8 mouse cellular contexts compared by ENCODE assay signal in the genomic region with DNA sequence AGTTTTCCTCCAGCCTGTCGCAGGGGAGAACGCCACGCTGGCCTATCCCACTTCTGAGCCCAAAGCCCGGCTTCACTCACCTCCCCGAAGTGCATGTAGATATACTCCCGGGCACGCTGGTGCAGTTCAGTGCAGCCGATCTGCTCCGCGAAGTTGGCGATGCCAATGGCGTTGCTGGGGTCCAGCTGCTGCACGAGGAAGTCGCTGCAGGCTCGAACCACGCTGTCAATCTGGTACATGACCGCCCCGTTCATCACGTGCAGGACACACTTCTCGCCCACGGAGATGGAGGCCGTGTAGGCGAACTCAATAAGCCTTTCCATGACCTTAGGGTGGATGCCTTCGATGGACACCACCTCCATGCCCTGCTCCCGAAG. TPM values are rescaled to one million over a fixed set of nuclear protein-coding genes. Genes with fewer than 3 reads are reported as not detected.
DNase-seq lines count a peak whose midpoint lies in the region; ATAC-seq and TF ChIP-seq lines count a peak whose summit lies in the region.

No protein-coding gene starts in this region.

- TF ChIP-seq POLR2A in cerebellum, adult 2 months (IDR thresholded peaks at IDR 0.05; ENCODE audit: borderline replicate concordance, insufficient read depth, low read length): no peak
- no peak for TF ChIP-seq POLR2A in limb, embryonic 14.5 days (IDR thresholded peaks at IDR 0.05; ENCODE audit: borderline replicate concordance, extremely low read depth, insufficient read depth, insufficient read length)

- 36% methylated on average over 25 of the region's 25 CpGs for WGBS in cerebellum, adult 2 months
- WGBS in limb, embryonic 14.5 days: 83% methylated on average over 25 of the region's 25 CpGs
- 83% methylated on average over 25 of the region's 25 CpGs for WGBS in stomach, embryonic 14.5 days

- peak overlapping the region; percentile 98 for H3K27ac ChIP-seq in cerebellum, adult 2 months (ENCODE audit: insufficient read depth, low read length)
- peak overlapping the region; percentile 95 for H3K27ac ChIP-seq in limb, embryonic 14.5 days (replicated peaks; ENCODE audit: low read depth, low read length)
- H3K27ac ChIP-seq in stomach, embryonic 14.5 days (ENCODE audit: low read length): no peak overlapping the region

- TF ChIP-seq CTCF in cerebellum, adult 2 months (IDR thresholded peaks at IDR 0.05; ENCODE audit: borderline replicate concordance, insufficient read depth, low read depth, low read length): no peak

- peak overlapping the region; percentile 57 for H3K4me2 ChIP-seq in limb, embryonic 14.5 days (replicated peaks; ENCODE audit: low read depth, low read length, severe bottlenecking)
- peak overlapping the region; percentile 88 for H3K4me2 ChIP-seq in stomach, embryonic 14.5 days (replicated peaks; ENCODE audit: low read depth, low read length)

- no peak for DNase-seq in cerebellum, adult 2 months
- DNase-seq in cerebellum, adult 11 months: no peak
- no peak for DNase-seq in limb, embryonic 14.5 days (ENCODE audit: low spot score)
- DNase-seq in left cerebral cortex, adult 8-10 months (ENCODE audit: low spot score in 2 of 2): no peak
- no peak for DNase-seq in layer of hippocampus, adult 8-10 months (ENCODE audit: low spot score in 2 of 2)

- peaks cover 24% of the 10 kb centered on the region for H3K4me1 ChIP-seq in cerebellum, adult 2 months (ENCODE audit: control insufficient read depth, insufficient read depth, low read length)
- H3K4me1 ChIP-seq in megakaryocyte, embryonic 14.5 days: peaks cover 78% of the 10 kb centered on the region
- peaks cover 11% of the 10 kb centered on the region for H3K4me1 ChIP-seq in limb, embryonic 14.5 days (ENCODE audit: control insufficient read depth, insufficient read depth, low read length)
- H3K4me1 ChIP-seq in stomach, embryonic 14.5 days (ENCODE audit: control insufficient read depth, insufficient read depth, low read length): peaks cover 20% of the 10 kb centered on the region

- no peak for ATAC-seq in megakaryocyte, adult 5-6 weeks (ENCODE audit: poor library complexity, severe bottlenecking)
- no peak for ATAC-seq in limb, embryonic 14.5 days (ENCODE audit: low FRiP score, low read depth)
- ATAC-seq in stomach, embryonic 14.5 days (ENCODE audit: insufficient number of reproducible peaks, insufficient read depth, low FRiP score, low read depth): no peak

- no peaks in the 10 kb centered on the region for H3K9me3 ChIP-seq in megakaryocyte, embryonic 14.5 days
- no peaks in the 10 kb centered on the region for H3K9me3 ChIP-seq in limb, embryonic 14.5 days (ENCODE audit: control insufficient read depth, low read length)
- H3K9me3 ChIP-seq in stomach, embryonic 14.5 days (ENCODE audit: control insufficient read depth, low read depth, low read length): no peaks in the 10 kb centered on the region

- peaks cover 48% of the 10 kb centered on the region for H3K36me3 ChIP-seq in megakaryocyte, embryonic 14.5 days (replicated peaks; ENCODE audit: low read length)
- H3K36me3 ChIP-seq in limb, embryonic 14.5 days (ENCODE audit: control insufficient read depth, insufficient read depth, low read length): peaks cover 49% of the 10 kb centered on the region
- peaks cover 20% of the 10 kb centered on the region; the same call in 1 of the 2 replicates for H3K36me3 ChIP-seq in stomach, embryonic 14.5 days (ENCODE audit: control insufficient read depth, insufficient read depth, low read length)

- H3K27me3 ChIP-seq in cerebellum, adult 2 months (ENCODE audit: control insufficient read depth, insufficient read depth, low read length): no peaks in the 10 kb centered on the region
- peaks cover 3% of the 10 kb centered on the region for H3K27me3 ChIP-seq in megakaryocyte, embryonic 14.5 days (replicated peaks)
- 0 out of 2 replicates have a peak, but pooled peaks cover under 1% of the 10 kb centered on the region for H3K27me3 ChIP-seq in limb, embryonic 14.5 days (ENCODE audit: control insufficient read depth, insufficient read depth, low read length)
- no peaks in the 10 kb centered on the region for H3K27me3 ChIP-seq in stomach, embryonic 14.5 days (ENCODE audit: control insufficient read depth, insufficient read depth, low read length)

- H3K9ac ChIP-seq in limb, embryonic 14.5 days (ENCODE audit: low read depth, low read length, severe bottlenecking): peak overlapping the region; percentile 97
- H3K9ac ChIP-seq in stomach, embryonic 14.5 days (replicated peaks; ENCODE audit: low read depth, low read length): 0 out of 2 replicates have a peak overlapping the region, but pooled peaks have one; percentile 96

- peak overlapping the region; percentile 82 for H3K4me3 ChIP-seq in cerebellum, adult 2 months (replicated peaks; ENCODE audit: insufficient read depth, low read depth, low read length)
- H3K4me3 ChIP-seq in megakaryocyte, embryonic 14.5 days (replicated peaks): peak overlapping the region; percentile 98
- H3K4me3 ChIP-seq in limb, embryonic 14.5 days (replicated peaks; ENCODE audit: low read length): peak overlapping the region; percentile 90
- H3K4me3 ChIP-seq in stomach, embryonic 14.5 days (ENCODE audit: low read depth, low read length): peak overlapping the region; percentile 89; the same call in 1 of the 2 replicates

RNA-seq across cellular contexts. Expression of gene Keap1, which starts 2.2 kb away (rescaled TPM):
- polyA plus RNA-seq in cerebellum, adult 2 months (2012; rRNA removed): 60.5 and 63.1 TPM in 2 replicates
- 47.4 and 49.4 TPM in 2 replicates for polyA plus RNA-seq in megakaryocyte, embryonic 14.5 days (2012; ENCODE audit: insufficient read depth, low replicate concordance)
- 17.7 and 18.8 TPM in 2 replicates for total RNA-seq in megakaryocyte, adult 5-6 weeks (2015)
- total RNA-seq in megakaryocyte, adult 5-6 weeks (2017): 34.0 and 36.9 TPM in 2 replicates
- polyA plus RNA-seq in limb, embryonic 14.5 days (2012; rRNA removed): 52.8 and 73.8 TPM in 2 replicates
- polyA plus RNA-seq in limb, embryonic 14.5 days (2014; fragmentation: Nextera tagmentation; extraction: Ambion mirVana): 50.4 and 52.3 TPM in 2 replicates
- 34.5 and 40.3 TPM in 2 replicates for polyA plus RNA-seq in stomach, embryonic 14.5 days (2014; fragmentation: Nextera tagmentation; extraction: Ambion mirVana)
- total RNA-seq in left cerebral cortex, adult 8-10 months (2022): 10 to 100 TPM; 57.8 to 68.8 (median 59.9) TPM
- total RNA-seq in layer of hippocampus, adult 8-10 months (2022): 10 to 100 TPM; 52.8 to 60.0 (median 56.6) TPM

RNA-seq across cellular contexts. Expression of gene S1pr5, which starts 11.3 kb away (rescaled TPM):
- 40.8 and 44.6 TPM in 2 replicates for polyA plus RNA-seq in cerebellum, adult 2 months (2012; rRNA removed)
- polyA plus RNA-seq in megakaryocyte, embryonic 14.5 days (2012; ENCODE audit: insufficient read depth, low replicate concordance): not detected in 2 replicates
- total RNA-seq in megakaryocyte, adult 5-6 weeks (2015): 3.6 and 4.0 TPM in 2 replicates
- 7.9 and 9.0 TPM in 2 replicates for total RNA-seq in megakaryocyte, adult 5-6 weeks (2017)
- polyA plus RNA-seq in limb, embryonic 14.5 days (2012; rRNA removed): 1.6 TPM in 2 replicates
- polyA plus RNA-seq in limb, embryonic 14.5 days (2014; fragmentation: Nextera tagmentation; extraction: Ambion mirVana): 1.1 and 2.5 TPM in 2 replicates
- polyA plus RNA-seq in stomach, embryonic 14.5 days (2014; fragmentation: Nextera tagmentation; extraction: Ambion mirVana): 0.27 and 0.48 TPM in 2 replicates
- total RNA-seq in left cerebral cortex, adult 8-10 months (2022): 10 to 100 TPM; 14.8 to 20.5 (median 16.8) TPM
- total RNA-seq in layer of hippocampus, adult 8-10 months (2022): 10 to 100 TPM; 11.3 to 19.1 (median 14.6) TPM

RNA-seq across cellular contexts. Expression of gene Atg4d, which starts 28.1 kb away (rescaled TPM):
- polyA plus RNA-seq in cerebellum, adult 2 months (2012; rRNA removed): 70.9 and 72.4 TPM in 2 replicates
- 53.1 and 67.2 TPM in 2 replicates for polyA plus RNA-seq in megakaryocyte, embryonic 14.5 days (2012; ENCODE audit: insufficient read depth, low replicate concordance)
- total RNA-seq in megakaryocyte, adult 5-6 weeks (2015): 14.6 and 15.0 TPM in 2 replicates
- 13.5 and 19.3 TPM in 2 replicates for total RNA-seq in megakaryocyte, adult 5-6 weeks (2017)
- polyA plus RNA-seq in limb, embryonic 14.5 days (2012; rRNA removed): 26.9 and 29.0 TPM in 2 replicates
- 31.6 and 35.8 TPM in 2 replicates for polyA plus RNA-seq in limb, embryonic 14.5 days (2014; fragmentation: Nextera tagmentation; extraction: Ambion mirVana)
- polyA plus RNA-seq in stomach, embryonic 14.5 days (2014; fragmentation: Nextera tagmentation; extraction: Ambion mirVana): 38.8 and 43.5 TPM in 2 replicates
- 10 to 100 TPM; 35.3 to 48.7 (median 39.7) TPM for total RNA-seq in left cerebral cortex, adult 8-10 months (2022)
- 10 to 100 TPM; 37.3 to 45.0 (median 38.1) TPM for total RNA-seq in layer of hippocampus, adult 8-10 months (2022)

RNA-seq across cellular contexts. Expression of gene Kri1, which starts 50.8 kb away (rescaled TPM):
- polyA plus RNA-seq in cerebellum, adult 2 months (2012; rRNA removed): 46.8 and 48.2 TPM in 2 replicates
- polyA plus RNA-seq in megakaryocyte, embryonic 14.5 days (2012; ENCODE audit: insufficient read depth, low replicate concordance): 32.6 and 47.4 TPM in 2 replicates
- 28.0 and 28.4 TPM in 2 replicates for total RNA-seq in megakaryocyte, adult 5-6 weeks (2015)
- total RNA-seq in megakaryocyte, adult 5-6 weeks (2017): 53.6 and 76.9 TPM in 2 replicates
- 30.0 and 43.2 TPM in 2 replicates for polyA plus RNA-seq in limb, embryonic 14.5 days (2012; rRNA removed)
- polyA plus RNA-seq in limb, embryonic 14.5 days (2014; fragmentation: Nextera tagmentation; extraction: Ambion mirVana): 13.7 and 14.5 TPM in 2 replicates
- polyA plus RNA-seq in stomach, embryonic 14.5 days (2014; fragmentation: Nextera tagmentation; extraction: Ambion mirVana): 14.1 and 14.7 TPM in 2 replicates
- 10 to 100 TPM; 33.5 to 43.4 (median 39.4) TPM for total RNA-seq in left cerebral cortex, adult 8-10 months (2022)
- total RNA-seq in layer of hippocampus, adult 8-10 months (2022): 10 to 100 TPM; 43.2 to 48.9 (median 44.5) TPM

RNA-seq across cellular contexts. Expression of gene Cdkn2d, which starts 54.2 kb away (rescaled TPM):
- 76.6 and 88.6 TPM in 2 replicates for polyA plus RNA-seq in cerebellum, adult 2 months (2012; rRNA removed)
- polyA plus RNA-seq in megakaryocyte, embryonic 14.5 days (2012; ENCODE audit: insufficient read depth, low replicate concordance): 94.7 and 248 TPM in 2 replicates
- total RNA-seq in megakaryocyte, adult 5-6 weeks (2015): 132 and 138 TPM in 2 replicates
- 65.6 and 75.3 TPM in 2 replicates for total RNA-seq in megakaryocyte, adult 5-6 weeks (2017)
- polyA plus RNA-seq in limb, embryonic 14.5 days (2012; rRNA removed): 43.2 and 48.1 TPM in 2 replicates
- 51.1 and 56.0 TPM in 2 replicates for polyA plus RNA-seq in limb, embryonic 14.5 days (2014; fragmentation: Nextera tagmentation; extraction: Ambion mirVana)
- 47.4 and 48.5 TPM in 2 replicates for polyA plus RNA-seq in stomach, embryonic 14.5 days (2014; fragmentation: Nextera tagmentation; extraction: Ambion mirVana)
- 10 to 100 TPM; 53.5 to 63.9 (median 58.8) TPM for total RNA-seq in left cerebral cortex, adult 8-10 months (2022)
- total RNA-seq in layer of hippocampus, adult 8-10 months (2022): 10 to 100 TPM; 48.8 to 61.6 (median 55.9) TPM

Comparison
In these comparisons a context has a peak if more than half of its experiments do, and no peak if none do; other contexts are left out.
1. RNA of gene S1pr5, which starts 11.3 kb away (polyA plus RNA-seq): 40.8 to 44.6 TPM in cerebellum, adult 2 months; 1.1 to 2.5 TPM in limb, embryonic 14.5 days, 0.27 to 0.48 TPM in stomach, embryonic 14.5 days and not detected in megakaryocyte, embryonic 14.5 days; every median in the first group is over 10 times any median in the second.
2. Peak in every context shown above with its lines, with median percentiles within 50 percentile points of each other: H3K4me3 ChIP-seq.